Comparison of ENCODE assay signal across 14 mouse cellular contexts in the genomic region with DNA sequence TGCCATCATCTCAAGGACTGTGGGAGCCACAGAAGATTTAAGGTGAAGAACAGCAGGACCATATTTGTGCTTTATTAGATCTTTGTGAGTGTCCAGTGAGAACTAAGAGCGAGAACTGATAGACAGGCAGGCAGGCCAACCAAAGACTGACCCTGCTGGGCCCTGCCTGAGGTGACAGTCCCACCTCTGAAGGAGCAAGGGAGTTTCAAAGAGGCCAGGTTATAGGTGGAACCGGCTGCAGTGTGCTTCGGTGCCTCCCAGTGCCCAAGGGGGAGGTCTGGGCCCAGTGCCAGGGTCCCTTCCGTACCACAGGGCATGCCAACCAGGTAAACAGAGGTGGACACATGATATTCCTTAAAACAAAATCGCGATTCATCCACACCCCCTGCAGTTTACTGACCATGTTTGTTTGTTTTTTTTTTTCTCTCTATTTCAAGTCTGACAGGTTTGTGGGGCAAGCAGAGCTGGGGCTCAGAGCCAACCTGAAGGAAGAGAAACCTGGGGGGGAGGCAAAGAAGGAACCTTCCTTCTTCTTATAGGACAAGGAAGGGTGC. TPM values are rescaled to one million over a fixed set of nuclear protein-coding genes. Genes with fewer than 3 reads are reported as not detected.
A peak's percentile ranks its signal among the peaks of the same experiment; 100 is the strongest.
DNase-seq lines count a peak whose midpoint lies in the region; TF ChIP-seq lines count a peak whose summit lies in the region.
"Had no signal": no experiment of that assay in that cellular context is flagged by ENCODE, and none has a peak within 500 bp of the region (broad histone marks: within the 10 kb centered on the region; RNA-seq: fewer than 3 reads in every experiment).

No protein-coding gene starts in this region.

- TF ChIP-seq POLR2A in myocyte (IDR thresholded peaks at IDR 0.05; ENCODE audit: insufficient read length, low read depth), result no peak

- TF ChIP-seq CTCF in E14TG2a.4 (conservative IDR thresholded peaks at IDR 0.05; ENCODE audit: low read length), result no peak

- no peak overlapping the region for H3ac ChIP-seq in myocyte (ENCODE audit: control insufficient read depth, insufficient read length)

- 0 out of 2 replicates have a peak, but pooled peaks cover 10% of the 10 kb centered on the region for H3K27me3 ChIP-seq in E14TG2a.4 (ENCODE audit: insufficient read depth, low read length)
- no peaks in the 10 kb centered on the region for H3K27me3 ChIP-seq in myocyte (ENCODE audit: control insufficient read depth, insufficient read depth, insufficient read length)
- H3K27me3 ChIP-seq: CH12.LX; neural tube, embryonic 12.5 days had no signal

- H3K4me2 ChIP-seq in myocyte (ENCODE audit: low read depth), result peak overlapping the region; percentile 54
- H3K4me2 ChIP-seq: midbrain, embryonic 11.5 days; neural tube, embryonic 12.5 days had no signal

- H3K9me3 ChIP-seq in E14TG2a.4 (ENCODE audit: low read length), result no peaks in the 10 kb centered on the region
- H3K9me3 ChIP-seq: hindbrain, embryonic 10.5 days; neural tube, embryonic 12.5 days had no signal

- H3K79me2 ChIP-seq in myocyte (ENCODE audit: control insufficient read depth, insufficient read depth), result peaks cover 8% of the 10 kb centered on the region

- no peaks in the 10 kb centered on the region for H3K36me3 ChIP-seq in E14TG2a.4 (ENCODE audit: insufficient read depth, low read length)
- H3K36me3 ChIP-seq in myocyte (ENCODE audit: control insufficient read depth, insufficient read depth), result no peaks in the 10 kb centered on the region
- H3K36me3 ChIP-seq: hindbrain, embryonic 10.5 days; neural tube, embryonic 12.5 days had no signal

- H3K4me1 ChIP-seq in E14TG2a.4 (replicated peaks; ENCODE audit: low read depth, low read length), result peaks cover 83% of the 10 kb centered on the region

- peak; percentile 33 for DNase-seq in kidney, adult 18-20 months
- DNase-seq in kidney, adult 11 months, result no peak
- peak; percentile 35 to 54 for DNase-seq in kidney, postnatal 36 days
- DNase-seq in frontal cortex, postnatal 14 days (ENCODE audit: low spot score in 2 of 2), result no peak
- no peak for DNase-seq in frontal cortex, postnatal 25 days (ENCODE audit: low spot score in 2 of 2)
- no peak for DNase-seq in B cell, adult 2 months
- DNase-seq: gastrocnemius, postnatal 25 days; layer of hippocampus, adult 9-11 months had no signal

- H3K4me3 ChIP-seq in E14TG2a.4 (replicated peaks; ENCODE audit: low read length), result peak overlapping the region; percentile 26; the same call in 1 of the 2 replicates
- no peak overlapping the region for H3K4me3 ChIP-seq in myocyte
- H3K4me3 ChIP-seq: hindbrain, embryonic 10.5 days; neural tube, embryonic 12.5 days had no signal

TF ChIP-seq in myocyte, 11 proteins besides CTCF, POLR2A, EP300 and RAD21:
- TF ChIP-seq E2F4 (IDR thresholded peaks at IDR 0.05; ENCODE audit: insufficient read depth), result no peak
- no peak for TF ChIP-seq TCF12 (IDR thresholded peaks at IDR 0.05; ENCODE audit: insufficient read depth, poor library complexity, severe bottlenecking)
- TF ChIP-seq MYOD1 (IDR thresholded peaks at IDR 0.05; ENCODE audit: control insufficient read depth in 1 of 3, insufficient read length in 2 of 3, low read depth in 2 of 3), result no peak
- TF ChIP-seq REST (IDR thresholded peaks at IDR 0.05; ENCODE audit: insufficient read depth, insufficient read length), result no peak
- TF ChIP-seq POLR2AphosphoS2 (IDR thresholded peaks at IDR 0.05; ENCODE audit: insufficient read length, low read depth), result no peak
- no peak for TF ChIP-seq SRF (IDR thresholded peaks at IDR 0.05; ENCODE audit: control insufficient read depth, insufficient read length, low read depth)
- TF ChIP-seq TCF3 (IDR thresholded peaks at IDR 0.05; ENCODE audit: insufficient read length, low read depth), result no peak
- TF ChIP-seq CEBPB (IDR thresholded peaks at IDR 0.05; ENCODE audit: insufficient read depth, poor library complexity, severe bottlenecking), result no peak
- no peak for TF ChIP-seq USF1 (IDR thresholded peaks at IDR 0.05; ENCODE audit: low read depth)
- no peak for TF ChIP-seq MYOG (IDR thresholded peaks at IDR 0.05; ENCODE audit: control insufficient read depth in 1 of 3, insufficient read depth in 1 of 3, insufficient read length in 2 of 3, low read depth in 2 of 3)
- TF ChIP-seq MAX (IDR thresholded peaks at IDR 0.05; ENCODE audit: low read depth), result no peak

RNA-seq across cellular contexts. Expression of a gene that starts 6.1 kb away (rescaled TPM):
- 204 TPM for polyA plus RNA-seq in myocyte (2012; fragmentation: generic; extraction: Trizol)

RNA-seq across cellular contexts. Expression of a gene that starts 22.8 kb away (rescaled TPM):
- 32.2 TPM for polyA plus RNA-seq in myocyte (2012; fragmentation: generic; extraction: Trizol)

Comparison
In these comparisons a context has a peak if more than half of its experiments do, and no peak if none do; other contexts are left out.
1. DNase-seq: peak in kidney, adult 18-20 months (single experiment) and kidney, postnatal 36 days (2 of 2); none in kidney, adult 11 months (single experiment), frontal cortex, postnatal 14 days (0 of 2), frontal cortex, postnatal 25 days (0 of 2) and B cell, adult 2 months (0 of 2).